Mouse (Mus musculus): ENCODE data around the gene Antxr2.
A peak's percentile ranks its signal among the peaks of the same experiment; 100 is the strongest.

The Antxr2 gene

DNA sequence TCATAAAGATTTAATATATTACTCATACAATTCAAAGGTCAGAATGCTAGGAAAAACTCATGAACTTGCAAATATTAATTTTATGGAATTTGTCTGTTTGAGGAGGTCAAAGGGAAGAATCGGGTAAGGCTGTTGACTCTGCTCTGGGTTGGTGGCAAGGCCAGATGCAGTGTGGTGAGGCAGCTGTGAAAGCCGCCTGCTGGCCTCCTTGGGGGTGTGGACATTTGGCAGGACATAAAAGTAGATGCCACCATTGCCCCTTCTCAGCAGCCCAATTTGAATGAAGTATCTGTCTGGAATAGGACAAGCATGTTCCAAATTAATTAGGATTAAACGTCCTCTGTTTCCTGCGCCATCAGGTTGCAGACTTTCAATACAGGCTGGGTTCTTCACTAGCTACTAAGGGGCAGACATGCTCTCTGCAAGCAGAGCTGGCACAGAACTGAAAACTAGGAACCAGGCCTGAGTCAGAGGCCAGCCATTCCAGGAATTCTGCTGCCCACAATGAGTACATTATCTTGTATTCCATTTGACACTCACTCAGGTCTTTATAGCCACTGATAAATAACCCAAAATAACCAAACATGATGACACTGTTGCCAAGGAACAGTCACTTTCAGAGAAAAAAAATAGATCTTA is 44.1 kb downstream of the Antxr2 start:
- DNase-seq: no peak

DNA sequence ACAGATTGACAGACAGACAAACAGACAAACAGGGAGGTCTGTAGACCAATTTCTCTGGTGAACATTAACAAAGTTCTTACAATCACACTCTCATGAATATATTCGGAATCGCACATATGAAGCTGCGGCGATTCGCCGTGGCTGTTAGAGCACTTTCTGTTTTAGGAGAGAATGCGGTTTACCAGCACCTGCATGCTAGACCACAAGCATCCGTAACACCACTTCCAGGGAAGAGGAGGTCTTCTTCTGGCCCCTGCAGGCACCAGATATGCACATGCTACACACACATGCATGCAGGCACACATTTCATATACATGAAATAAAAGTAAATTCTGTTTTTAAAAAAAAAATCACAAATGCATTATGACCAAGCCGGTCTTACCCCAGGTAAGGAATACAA is 47.5 kb downstream of the Antxr2 start:
- no peak for DNase-seq

DNA sequence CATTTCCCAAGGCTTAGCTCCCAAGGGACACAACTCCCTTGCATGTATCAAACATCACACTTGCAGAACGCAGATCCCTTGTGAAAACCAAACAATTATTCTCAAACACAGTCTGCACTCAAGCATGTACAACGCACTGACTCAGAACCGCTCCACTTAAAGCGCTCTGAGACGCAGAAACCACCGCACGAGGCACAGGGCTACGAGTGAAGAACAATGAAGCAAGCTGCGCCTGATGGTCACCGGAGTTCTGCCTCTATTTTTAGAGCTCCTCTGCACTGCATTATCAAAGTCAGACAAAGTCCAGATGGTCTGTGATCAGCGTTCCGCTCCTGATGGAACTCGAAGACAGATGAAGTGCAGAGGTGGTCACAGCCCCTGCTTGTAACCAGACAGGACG is 50.4 kb downstream of the Antxr2 start:
- DNase-seq: no peak

DNA sequence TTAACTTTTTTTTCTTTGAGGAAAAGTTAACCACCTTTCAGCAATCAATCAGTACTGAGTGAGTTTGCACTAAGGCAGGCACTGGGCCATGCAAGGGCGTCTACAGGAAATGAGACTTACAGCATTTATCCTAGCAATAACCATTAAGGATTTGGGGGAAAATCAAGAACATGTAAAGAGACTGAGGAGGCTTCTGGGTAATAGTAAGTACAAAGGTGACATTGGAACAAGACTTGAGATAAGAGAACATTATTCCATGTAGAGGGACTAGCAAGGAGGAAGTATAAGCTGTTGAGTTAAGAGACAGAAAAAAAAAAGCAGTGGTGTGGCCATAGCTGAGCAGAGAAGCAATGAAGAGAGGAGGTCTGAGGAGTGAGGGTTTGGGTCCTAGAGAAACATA is 57.5 kb downstream of the Antxr2 start:
- no peak for DNase-seq

DNA sequence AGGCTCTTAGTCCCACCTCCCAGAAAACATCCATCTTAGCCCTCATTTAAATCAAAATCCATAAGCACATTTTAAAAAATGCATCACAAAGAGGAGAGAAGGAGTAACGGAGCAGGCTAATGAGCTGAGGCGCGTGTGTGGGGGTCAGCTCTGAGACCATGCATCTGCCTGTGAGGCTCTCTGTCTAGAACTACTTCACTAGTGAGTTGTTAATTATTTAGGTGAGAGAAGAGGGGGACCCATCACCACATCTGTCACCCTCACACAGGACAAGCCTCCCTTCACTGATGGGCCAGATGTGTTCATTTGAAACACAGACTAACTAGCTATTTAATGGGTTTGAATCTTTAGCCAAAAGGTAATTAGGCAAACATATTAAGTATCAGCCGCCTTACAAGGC is 58.8 kb downstream of the Antxr2 start:
- no peak for DNase-seq

DNA sequence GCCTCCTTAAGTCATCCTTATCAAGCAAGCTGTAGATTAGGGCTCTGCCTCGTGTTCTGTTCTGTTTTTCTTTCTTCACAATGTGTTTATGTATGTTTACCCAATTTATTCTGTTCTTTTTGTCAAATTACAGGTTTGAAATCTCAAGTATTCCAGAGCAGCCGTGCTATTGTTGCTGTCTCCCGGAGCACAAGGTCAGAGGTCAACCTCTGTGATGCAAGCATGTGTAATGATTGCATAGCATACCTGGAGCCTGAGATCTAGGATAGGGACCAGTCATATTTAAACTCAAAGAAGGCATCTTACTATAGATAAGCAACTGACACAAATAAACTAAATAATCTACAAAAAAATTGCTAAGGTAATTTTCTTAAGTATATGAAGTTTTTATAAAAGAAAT is 59.6 kb downstream of the Antxr2 start:
- no peak for DNase-seq

DNA sequence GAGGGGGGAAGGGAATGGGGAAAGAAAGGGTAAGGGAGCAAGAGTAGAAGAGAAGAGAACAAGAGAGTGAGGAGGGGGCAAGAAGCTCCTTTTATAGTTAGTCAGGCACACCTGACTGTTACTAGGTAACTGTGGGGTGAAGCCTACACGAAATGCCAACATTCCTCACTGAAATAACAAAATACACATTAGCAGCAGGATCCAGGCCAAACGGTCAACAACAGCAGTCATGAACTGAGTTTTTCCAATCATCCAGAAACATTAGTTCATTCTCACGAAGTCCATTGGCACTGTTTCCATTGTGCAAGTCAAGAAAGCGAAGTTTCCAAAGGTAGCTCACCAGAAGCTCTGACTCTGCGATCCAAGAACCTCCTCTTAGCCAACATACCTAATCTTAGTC is 63.8 kb downstream of the Antxr2 start:
- no peak for DNase-seq

DNA sequence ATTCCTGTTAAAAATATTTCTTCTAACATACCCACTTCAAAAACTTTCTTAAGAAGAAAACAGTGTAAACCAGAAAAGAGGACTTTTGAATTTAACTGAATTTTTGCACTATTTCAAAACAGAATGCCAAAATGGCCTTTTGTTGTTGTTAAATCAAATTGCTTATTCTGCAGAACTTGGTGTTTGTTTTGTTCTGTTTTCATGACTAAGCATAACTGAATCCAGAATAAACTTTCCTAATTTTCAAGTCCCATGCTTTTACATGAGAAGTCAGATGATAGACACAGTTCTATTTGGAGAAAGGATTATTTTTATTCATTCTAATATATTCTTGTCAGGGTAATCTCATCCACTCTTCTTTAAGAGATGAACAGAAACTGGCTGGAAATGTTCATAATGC is 64.7 kb downstream of the Antxr2 start:
- DNase-seq: no peak

DNA sequence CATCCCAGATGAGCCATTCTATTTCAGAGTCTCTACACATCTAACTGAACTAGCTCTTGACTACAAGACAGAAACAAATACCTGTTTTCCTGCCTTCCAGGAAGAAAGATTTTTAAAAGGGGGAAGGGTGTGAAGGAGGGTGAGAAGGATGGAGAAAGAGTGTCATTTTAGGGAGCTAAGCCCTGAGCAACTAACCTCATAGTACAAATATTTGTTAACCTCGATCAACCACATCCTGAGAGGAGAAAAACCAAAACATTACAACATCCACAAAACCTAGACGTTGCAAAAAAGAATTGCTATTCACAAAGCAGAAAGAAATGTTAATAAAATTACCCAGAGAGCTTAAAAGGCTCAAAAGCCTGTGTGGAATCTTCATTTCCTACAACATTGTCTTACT is 66.4 kb downstream of the Antxr2 start:
- no peak for DNase-seq

DNA sequence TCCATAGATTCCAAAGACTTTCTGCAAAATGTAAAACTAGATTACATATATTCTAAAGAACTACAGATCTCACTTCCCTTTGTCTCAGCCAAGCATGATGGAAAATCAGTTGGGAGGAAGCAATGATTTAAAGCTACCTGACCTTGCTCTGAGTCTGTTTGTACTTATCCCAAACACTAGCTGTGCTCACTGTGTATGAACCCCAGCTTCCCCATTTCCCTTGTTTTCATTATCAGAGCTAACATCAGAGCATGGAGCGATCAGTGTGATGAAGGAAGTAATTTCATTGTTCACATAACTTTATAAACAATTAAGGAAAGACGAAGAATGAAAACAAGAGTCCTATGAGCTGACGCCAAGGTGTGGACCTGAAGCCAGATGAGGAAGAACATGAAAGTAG is 68.3 kb downstream of the Antxr2 start:
- no peak for DNase-seq

DNA sequence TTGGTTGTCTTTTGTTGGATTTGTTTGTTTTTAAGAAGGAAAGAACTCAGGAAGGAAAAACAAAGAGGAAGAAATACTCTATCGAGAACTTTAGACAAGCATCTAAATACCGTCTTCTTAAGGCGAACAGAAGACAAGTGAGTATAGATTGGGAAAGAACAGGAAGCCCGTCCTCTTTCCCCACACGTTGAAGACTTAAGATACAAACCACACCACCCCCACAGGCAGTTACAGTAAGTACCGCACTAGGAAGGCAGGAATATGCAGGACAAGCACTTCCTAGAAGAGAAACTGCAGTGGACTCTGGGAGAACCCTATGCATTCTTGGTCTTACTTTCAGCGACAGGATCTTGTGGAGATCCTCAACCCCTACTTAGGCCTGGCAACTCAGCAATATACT is 69.1 kb downstream of the Antxr2 start:
- DNase-seq: no peak

DNA sequence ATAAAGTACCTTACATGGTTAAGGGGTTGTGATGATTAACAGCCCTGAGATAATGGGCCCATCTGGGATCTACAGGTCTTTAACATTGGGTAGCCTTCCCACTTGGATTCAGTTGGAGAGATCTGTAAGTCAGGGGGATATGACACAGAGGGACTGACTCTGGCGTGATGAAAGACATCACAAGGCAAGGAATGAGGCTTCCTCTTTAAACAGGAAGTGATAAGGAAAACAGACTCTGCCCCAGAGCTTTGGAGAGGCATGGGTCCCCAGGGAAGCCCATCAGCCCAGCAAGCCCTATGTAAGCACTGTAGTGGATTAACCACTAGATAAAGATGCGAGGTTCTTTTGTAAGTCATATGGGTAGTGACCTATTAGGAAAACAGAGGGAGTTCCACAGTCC is 71.2 kb downstream of the Antxr2 start:
- no peak for DNase-seq

DNA sequence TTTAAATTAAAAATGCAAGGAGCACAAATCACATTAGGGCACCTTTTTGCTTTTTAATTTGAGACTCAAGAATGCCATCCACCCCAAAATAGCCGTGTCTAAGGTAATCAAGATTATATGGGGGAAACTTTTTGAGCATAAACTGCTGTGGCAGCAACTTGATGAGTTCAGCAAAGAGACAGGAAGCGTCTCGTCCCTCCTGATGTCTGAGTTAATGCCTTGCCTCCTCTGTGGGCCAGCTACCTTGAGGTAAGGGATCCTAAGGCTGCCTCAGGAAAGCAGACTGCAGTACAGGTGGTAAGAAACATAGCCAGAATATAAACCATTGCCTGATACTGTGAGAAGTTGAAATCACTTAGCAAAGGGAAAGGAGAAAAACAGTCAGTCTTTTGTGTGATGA is 71.8 kb downstream of the Antxr2 start:
- no peak for DNase-seq

DNA sequence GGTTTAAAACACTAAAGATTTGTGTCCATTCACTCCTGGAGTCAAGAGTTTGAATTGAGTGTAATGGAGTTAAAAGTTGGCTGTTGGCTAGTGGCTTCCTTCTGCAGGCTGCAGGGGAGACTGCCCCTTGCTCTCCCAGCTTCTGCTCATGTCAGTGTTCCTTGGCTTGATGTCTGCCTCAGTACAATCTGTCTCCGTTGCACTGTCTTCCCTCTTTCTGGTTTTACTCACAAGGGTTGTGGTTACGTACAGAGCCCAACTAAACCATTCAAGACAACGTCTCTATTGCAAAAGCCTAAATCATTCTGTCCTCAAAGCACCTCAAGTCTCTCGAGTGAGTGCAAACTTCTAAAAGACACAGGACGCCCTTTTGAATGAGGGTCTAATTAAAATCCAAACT is 73.3 kb downstream of the Antxr2 start:
- no peak for DNase-seq

DNA sequence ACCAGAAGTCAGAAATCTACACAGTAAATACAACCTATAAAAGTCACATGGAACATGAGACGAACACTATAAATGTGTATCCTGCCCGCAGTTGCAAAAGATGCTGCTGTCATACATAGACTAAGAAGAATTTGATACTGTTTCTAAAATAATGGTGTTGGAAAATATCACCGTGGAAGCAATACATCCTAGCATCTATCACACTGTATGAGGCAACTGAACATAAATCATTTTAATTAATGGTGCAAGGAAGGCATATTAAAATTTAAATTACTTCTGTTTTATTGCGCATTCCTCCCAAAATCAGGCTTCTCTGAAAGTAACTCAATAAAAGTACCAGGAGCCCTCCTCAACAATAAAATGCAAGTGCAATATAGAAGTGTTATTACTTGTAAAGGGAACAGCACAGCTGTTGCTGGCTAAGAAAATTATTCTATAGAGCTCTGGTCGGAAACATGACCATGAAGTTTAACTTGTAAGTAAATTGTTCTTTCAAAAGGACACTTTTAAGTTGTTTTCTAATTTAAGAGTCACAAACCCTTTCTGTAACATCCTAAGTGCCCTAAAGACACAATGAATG is 76.6 kb downstream of the Antxr2 start:
- no peak for DNase-seq

DNA sequence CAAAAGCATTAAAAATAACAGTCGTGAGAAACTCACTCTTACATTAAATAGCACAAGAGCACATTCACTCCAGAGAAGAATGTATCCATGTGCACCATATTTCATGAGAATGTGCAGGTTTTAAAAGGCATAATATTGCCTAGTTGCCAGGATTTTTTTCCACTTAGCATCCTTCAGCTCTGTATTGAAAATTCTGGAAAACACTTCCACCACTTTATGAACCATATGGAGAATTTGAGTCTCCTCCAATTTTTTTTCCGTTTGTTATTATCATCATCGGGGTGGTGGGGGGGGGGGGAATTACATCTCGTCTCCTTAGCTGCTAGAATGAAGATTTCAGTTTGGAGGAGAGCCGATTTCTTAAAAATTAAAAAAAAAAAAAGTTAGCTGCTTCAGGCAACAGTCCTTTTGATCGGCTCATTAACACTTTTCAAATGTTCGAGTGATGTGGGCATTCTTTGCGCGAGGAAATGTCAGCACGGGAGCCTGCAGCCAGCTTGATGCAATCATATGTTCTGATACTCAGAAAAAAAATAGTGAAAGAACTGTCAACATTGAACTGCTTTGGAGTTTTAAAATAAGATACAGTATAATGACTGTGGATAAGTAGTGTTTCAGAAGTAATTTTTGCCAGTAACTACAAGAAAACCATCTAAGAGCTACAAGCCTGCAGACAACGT is 77.5 kb downstream of the Antxr2 start:
- DNase-seq: peak; percentile 6

DNA sequence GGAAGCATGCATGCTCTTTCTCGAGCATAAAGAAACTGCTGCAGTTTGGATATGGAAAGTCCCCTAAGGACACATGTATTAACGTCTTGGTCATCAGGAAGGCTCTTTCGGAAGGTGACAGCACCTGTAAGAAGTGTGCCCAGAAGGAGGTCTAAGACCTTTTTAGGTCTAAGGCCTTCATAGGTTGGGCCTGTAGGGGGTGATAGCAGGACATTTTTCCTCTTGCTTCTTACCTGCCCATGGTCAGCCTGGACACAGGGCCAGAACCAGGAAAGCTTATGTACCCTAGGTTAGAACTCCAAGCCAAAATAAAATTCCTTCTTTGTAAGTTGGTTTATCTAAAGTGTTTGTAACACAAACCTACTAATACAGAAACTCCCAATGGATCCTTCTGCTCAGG is 83.6 kb downstream of the Antxr2 start:
- DNase-seq: no peak

DNA sequence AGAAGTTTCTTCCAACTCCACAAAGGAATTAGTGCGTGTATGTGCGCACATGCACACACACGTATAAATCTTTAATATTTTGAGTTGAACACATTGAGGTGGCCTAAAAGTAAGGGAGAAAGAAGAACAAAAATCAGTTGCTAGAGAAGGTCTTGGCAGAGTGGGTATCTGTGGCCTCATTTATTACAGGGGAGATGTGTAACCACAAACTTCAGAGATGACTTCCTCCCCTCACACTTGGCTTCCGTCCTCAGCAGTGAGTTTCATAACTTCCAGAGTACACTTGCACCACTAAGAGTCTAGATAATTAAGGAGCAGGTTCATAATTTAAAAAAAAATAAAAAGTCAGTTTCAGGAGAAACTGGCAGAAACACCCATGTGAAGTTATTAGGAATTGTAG is 84.6 kb downstream of the Antxr2 start:
- no peak for DNase-seq

DNA sequence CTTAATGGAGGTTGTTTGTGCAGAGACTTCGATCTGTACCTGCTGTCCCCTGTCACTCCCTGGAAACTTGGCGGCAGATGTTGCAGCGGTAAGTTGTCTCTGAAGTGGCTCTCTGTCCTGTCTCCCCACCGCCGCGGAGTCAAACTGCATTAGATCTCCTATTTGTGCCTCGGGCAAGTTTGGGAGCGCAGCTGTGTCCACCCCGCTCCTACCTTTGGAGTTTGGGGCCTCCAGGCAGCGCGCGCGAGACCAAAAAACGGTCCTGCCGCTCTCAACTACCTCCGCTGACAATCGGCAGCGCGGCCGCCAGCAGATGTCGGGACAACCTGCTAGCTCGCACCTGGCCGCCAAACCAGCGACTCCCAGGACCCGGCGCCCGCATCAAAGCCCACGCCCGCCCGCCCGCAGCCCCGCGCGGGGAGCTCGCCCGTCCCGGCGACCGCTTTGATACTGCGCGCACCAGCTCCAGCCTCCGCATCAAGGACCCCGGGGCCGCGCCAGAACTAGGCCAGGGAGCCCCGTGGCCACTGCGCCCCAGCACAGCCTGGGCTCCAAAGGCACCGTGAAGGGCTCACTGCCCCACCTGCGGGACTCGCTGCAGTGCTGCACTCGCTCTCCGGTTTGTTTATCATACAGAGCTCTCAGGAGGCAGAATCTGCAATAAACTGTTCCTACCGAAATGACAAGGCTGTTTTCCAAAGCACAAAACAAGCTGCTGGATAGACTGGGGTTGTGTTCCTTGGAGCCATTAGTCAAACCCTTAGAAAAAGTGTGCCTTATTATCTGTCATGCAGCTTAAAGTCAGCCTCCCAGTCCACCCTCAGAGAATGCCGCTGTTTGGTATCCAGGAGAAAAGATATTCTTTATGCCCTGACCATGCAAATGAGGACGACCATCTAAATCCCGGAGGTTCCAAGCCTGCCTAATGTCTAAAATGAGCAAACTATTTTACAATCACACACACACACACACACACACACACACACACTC is 95.4 kb downstream of the Antxr2 start:
- DNase-seq: peak; percentile 52

DNA sequence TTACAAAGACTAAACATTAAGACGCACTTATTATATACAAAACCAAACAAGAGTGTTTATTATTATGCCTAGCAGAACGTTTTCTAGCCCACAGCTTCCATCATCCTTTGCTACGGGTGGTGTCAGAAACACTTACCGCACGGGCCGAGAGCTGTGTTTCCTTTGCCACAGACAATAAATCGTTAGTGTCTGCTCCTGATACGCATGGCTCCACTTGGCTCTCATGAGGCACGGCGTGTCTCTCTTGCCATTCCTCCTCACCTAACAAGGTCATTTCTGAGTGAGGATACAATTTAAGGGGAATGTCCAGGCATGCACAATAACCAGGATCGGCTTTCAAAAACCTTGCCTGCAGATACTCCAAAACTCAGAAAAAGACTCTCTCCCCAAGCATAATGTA is 113.2 kb downstream of the Antxr2 start:
- no peak for DNase-seq

DNA sequence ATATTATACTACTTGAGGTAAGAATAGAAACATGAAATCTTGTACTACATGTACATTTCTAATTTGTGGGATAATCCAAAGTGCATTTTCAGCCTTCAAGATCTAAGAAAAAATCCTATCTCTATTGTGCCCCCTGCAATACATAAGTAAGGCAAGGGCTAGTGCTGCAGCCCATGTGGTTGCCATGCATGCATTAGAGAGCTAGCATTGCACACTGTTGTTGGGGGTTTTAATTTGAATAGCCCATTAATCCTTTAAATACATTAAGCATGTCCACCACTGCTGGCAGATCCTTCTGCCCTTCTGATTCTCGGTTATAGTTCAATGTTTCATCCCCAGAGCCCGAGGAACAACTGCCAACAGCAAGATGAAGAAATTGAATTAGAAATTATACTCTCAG is 116.0 kb downstream of the Antxr2 start:
- no peak for DNase-seq

DNA sequence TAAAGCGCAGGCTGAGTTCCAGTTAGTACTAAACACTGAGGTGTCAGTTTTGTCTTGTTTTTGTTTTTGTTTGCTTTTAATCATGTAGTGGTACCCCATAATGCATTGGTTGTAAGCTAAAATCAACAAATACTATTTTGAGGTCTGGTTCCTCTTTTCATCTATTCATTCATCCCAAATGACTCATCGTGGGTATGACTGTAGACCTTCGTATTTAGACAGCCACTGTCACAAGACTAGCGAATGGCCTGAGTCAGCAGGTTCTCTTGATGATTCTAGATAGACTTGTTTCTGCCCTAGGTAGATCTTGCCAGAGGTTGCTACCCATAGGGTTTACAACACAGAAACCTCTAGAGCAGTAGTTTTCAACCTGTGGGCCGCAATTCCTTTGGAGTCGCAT is 116.9 kb downstream of the Antxr2 start:
- DNase-seq: no peak

DNA sequence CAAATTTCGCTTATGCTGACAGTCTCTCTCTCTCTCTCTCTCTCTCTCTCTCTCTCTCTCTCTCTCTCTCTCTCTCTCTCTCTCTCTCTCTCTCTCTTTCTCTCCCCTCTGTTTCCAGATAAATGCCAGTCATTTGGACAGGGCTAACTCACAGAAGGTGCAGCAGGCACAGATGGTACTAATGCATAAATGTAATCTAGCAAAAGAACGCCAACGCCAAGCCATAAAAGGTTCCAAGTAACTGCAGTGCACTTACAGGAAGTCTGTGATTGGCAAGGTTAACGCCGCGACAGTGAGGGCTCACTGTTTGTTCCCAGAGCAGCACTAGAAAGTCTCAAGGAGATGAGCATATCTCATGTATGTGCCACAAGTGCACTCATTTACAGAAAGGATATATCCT is 123.4 kb downstream of the Antxr2 start:
- no peak for DNase-seq
